Mouse (Mus musculus): Measurements from ENCODE around the gene Spryd3. TPM values are rescaled to one million over a fixed set of nuclear protein-coding genes. Genes with fewer than 3 reads are reported as not detected.
A peak's percentile ranks its signal among the peaks of the same experiment; 100 is the strongest.

Gene Spryd3
- total RNA-seq, 2 experiments from 2014 or later, result 2.5 to 16.0 TPM

DNA sequence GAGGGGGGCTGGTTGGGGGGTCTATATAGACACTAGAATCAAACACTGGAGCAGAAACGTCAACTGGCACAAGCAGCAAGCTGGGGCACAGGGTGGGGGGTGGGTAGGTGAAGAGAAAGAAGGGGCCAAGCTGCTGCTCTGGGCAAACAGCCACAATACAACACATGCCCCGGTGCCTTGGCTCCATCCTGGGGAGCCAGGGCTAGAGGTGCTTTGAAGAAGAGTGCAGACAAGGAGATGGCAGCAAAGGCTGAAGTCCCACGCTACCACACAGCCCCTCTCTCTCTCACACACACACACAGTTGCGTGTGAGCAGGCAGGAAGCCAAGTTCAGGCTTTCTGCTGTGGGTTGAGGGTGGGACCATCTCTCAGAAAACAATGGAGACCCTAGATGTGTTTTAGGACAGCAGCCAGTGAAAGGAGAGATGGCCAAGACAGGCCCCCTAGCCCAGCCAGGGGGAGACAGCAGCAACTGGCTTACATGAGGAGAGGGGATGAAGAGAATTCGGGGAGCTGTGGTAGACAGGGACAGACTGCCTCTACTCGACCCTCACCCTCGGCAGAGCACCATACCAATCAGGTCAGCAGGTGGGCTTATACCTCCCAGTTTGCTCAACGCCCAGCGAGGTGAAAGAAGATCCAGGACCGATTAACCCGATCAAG lies 19.1 kb downstream of the Spryd3 start:
- no peak for ATAC-seq (replicated peaks; ENCODE audit: low FRiP score, poor library complexity, severe bottlenecking)

DNA sequence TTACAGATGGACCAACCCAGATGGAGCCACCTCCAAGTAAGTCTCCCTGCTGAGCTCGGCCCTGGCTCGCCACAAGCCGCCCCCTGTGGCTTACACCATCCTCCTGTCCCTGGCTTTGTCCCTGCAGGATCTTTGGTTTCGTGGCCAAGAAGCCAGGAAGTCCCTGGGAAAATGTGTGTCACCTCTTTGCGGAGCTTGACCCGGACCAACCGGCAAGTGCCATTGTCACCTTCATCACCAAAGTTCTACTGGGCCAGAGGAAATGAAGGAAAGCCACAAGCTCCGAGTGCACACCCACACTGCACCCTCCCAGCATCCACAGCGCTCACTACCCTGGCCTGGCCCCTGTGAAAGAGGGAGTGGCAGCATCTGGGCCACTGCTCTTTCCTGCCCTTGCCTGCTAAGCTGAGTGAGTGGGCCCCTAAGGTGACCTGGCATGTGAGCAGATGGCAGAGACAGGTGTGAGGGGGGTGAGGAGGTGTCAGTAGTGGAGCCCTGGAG lies 20.3 kb downstream of the Spryd3 start:
- ATAC-seq (replicated peaks; ENCODE audit: low FRiP score, poor library complexity, severe bottlenecking), result no peak

DNA sequence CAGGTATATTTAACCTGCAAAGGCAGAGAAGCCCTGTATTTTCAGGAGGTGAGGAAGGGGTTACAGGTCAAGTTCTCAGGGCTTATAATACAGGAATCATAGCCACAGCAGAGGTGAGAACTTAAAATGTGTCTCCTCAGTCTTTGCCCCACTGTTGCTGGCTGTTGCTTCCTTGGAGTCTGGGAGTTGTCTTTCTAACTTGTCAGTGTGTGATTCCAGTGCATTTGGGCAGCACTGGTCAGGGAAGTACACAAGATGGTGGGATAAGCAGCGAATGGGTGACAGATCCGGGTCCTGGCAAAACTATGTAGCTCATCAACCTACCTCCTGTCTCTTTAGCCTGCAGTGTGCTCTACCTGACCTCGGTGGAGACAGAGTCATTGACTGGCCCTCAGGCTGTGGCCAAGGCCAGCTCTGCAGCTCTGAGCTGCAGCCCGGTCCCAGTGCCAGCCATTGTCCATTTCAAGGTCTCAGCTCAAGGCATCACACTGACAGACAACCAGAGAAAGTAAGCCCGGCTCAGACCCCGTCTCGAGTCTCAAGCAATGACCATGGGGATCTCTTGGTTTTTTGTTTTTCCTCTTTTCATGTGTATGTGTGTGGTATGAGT lies 21.3 kb downstream of the Spryd3 start:
- no peak for ATAC-seq (replicated peaks; ENCODE audit: low FRiP score, poor library complexity, severe bottlenecking)

DNA sequence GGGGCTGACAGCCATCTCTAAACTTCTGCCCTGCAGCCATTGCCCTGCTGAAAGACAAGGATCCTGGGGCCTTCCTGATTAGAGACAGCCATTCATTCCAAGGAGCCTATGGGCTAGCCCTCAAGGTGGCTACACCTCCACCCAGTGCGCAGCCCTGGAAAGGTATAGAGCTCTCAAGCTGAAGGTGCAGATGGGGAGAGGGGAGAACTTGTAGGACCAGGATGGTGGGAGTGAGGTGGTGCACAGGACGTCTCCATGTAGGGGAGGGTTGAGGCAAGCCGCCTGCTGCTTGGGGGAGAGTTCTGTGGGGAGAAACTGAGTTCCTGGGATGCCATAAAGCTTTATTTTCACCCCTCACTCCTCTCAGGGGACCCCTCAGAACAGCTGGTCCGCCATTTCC lies 22.4 kb downstream of the Spryd3 start:
- ATAC-seq (replicated peaks; ENCODE audit: low FRiP score, poor library complexity, severe bottlenecking), result no peak

DNA sequence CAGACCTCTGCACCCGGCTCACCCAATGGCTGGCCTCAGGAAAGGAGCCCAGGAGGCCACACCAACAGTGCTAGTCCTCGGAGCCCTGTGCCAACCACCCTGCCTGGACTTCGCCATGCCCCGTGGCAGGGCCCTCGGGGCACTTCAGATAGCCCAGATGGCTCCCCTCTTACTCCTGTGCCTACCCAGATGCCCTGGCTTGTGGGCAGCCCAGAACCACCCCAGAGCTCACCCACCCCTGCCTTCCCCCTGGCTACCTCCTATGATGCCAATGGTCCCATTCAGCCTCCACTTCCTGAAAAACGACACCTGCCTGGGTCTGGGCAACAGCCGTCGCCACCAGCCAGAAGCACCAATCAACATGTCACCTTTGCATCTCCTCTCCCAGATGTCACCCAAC lies 23.2 kb downstream of the Spryd3 start:
- ATAC-seq (replicated peaks; ENCODE audit: low FRiP score, poor library complexity, severe bottlenecking), result no peak

DNA sequence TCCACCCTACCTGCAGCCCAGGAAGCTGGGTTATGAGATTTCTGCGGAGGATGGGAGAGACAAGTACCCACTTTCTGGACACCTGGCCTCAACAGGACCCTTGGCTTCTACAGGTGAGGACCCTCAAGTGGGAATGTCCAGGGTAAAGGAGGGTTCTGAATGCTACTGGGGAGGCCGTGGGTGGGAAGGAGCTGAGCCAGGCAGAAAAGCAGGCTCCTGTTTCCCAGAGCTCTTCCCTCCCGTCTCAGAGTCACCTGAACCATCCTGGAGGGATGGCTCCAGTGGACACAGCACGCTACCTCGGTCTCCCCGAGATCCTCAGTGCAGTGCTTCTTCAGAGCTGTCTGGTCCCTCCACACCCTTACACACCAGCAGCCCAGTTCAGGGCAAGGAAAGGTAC lies 23.9 kb downstream of the Spryd3 start:
- ATAC-seq (replicated peaks; ENCODE audit: low FRiP score, poor library complexity, severe bottlenecking), result no peak

DNA sequence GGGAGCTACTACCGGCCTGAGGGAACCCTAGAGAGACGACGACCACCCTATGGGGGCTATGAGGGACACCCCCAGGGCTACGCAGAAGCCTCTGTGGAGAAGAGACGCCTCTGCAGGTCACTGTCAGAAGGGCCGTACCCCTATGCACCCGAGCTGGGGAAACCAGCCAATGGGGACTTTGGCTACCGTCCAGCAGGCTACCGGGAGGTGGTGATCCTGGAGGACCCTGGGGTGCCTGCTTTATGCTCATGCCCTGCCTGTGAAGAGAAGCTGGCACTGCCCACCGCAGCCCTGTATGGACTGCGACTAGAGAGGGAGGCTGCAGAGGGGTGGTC lies 24.6 kb downstream of the Spryd3 start:
- no peak for ATAC-seq (replicated peaks; ENCODE audit: low FRiP score, poor library complexity, severe bottlenecking)

DNA sequence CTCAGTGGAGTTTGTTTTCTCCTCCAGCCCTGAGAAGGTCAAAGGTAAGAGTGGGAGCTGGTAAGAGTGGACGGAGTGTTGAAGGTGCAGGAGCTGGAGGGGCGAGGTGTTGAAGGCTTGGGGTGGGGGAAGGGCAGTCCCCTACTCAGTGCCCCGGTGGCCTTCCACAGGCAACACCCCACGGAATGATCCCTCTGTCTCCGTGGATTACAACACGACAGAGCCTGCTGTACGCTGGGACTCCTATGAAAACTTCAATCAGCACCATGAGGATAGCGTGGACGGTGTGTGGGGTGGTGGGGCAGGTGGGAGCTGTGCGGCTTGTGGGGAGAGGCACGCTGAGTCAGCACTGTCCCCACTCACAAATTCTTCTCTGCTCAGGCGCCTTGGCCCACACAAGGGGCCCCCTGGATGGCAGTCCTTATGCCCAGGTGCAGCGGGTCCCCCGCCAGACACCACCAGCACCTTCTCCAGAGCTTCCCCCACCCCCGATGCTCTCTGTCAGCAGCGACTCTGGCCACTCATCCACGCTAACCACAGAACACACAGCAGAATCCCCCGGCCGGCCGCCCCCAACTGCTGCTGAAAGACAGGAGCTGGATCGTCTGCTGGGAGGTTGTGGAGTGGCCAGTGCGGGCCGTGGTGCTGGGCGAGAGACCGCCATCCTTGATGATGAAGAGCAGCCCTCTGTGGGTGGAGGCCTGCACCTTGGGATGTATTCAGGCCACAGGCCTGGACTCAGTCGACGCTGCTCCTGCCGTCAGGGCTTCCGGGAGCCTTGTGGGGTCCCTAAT lies 25.1 kb downstream of the Spryd3 start:
- ATAC-seq (replicated peaks; ENCODE audit: low FRiP score, poor library complexity, severe bottlenecking), result no peak

DNA sequence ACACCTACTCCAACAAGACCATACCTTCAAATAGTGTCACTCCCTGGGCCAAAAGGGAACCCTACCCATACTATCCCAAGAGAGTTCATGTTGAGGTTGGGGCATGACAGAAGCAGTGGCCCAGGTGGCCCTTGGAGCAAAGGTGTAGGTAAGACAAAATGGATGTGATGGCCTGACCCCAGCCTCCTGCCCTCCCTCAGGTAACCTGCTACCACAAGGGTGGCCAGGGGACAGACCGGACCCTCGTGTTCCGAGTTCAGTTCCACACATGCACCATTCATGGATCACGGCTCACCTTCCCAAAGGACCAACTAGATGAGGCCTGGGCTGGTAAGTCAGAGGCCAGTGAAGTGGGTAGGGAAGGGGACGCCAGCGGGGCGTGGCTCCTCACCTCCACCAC lies 25.8 kb downstream of the Spryd3 start:
- no peak for ATAC-seq (replicated peaks; ENCODE audit: low FRiP score, poor library complexity, severe bottlenecking)

DNA sequence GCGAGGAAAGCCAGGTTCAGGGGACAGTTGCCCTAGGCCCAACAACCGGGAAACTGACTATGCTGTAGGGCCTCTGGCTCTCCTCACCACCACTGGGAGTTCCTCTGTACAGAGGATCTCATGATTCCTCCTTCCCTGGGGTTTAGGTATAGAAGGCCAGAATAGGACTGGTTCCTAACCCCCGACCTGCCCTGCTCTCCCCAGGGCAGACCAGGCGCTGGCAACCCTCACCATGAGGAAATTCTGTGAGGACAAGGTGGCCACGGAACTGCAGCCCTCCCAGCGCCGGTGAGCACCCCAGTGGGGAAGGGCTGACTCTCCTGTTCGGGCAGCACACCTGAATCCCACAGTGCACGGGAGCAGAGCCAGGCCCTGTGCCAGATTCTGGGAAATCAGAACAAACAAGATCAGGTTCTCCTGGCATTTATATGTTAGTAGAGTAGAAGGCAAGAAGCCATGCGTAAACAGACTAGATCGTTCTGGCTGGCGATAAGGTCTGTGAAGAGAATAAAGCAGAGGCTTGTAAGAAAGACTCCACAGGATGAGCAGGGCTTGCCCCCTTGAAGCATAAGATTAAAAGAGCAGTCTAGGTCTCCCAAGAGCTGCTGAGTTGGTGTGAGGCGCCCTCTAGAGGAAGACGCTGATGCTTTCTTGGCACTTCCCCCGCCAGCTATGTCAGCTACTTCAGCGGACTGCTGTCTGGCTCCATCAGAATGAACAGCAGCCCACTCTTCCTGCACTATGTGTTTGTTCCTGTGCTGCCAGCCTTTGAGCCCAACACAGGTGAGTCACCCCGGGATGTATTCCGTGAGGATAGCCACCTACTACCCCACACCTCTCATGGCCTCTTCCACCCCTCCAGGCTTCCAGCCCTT lies 27.1 kb downstream of the Spryd3 start:
- no peak for ATAC-seq (replicated peaks; ENCODE audit: low FRiP score, poor library complexity, severe bottlenecking)

DNA sequence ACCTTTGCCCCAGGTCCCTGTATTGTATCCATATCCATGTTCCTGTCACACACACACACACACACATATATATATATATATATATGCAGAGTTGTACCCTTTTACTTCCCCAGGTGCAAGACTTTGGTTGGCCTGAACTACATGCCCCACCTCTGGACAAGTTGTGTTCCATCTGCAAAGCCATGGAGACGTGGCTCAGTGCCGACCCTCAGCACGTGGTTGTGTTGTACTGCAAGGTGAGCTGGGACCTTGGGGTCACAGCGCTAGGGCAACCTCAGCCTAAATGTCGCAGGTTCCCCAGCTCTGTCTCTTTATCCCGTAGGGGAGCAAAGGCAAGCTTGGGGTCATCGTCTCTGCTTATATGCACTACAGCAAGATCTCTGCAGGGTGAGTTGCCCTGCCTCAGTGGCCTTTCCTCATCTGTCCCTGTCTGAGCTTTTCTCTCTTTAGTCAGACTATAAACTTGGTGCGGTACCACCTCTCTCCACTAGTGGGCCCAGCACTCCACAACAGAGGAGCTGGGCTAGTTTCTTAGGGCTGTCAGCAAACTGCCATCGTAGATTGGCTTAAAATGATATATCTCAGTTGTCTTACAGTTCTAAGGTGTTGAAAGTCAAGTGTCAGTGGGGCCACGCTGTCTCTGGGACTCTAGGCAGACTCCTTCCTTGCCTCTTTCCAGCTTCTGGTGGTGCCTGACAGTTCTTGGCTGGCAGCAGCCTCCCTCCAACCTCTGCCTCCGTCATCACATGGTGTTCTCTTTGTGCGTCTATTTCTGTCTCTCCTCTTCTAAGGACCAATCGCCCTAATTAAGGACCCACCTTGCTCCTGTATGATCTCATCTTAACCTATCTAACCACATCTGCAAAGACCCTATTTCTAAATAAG lies 28.1 kb downstream of the Spryd3 start:
- ATAC-seq (replicated peaks; ENCODE audit: low FRiP score, poor library complexity, severe bottlenecking), result peak; percentile 68

DNA sequence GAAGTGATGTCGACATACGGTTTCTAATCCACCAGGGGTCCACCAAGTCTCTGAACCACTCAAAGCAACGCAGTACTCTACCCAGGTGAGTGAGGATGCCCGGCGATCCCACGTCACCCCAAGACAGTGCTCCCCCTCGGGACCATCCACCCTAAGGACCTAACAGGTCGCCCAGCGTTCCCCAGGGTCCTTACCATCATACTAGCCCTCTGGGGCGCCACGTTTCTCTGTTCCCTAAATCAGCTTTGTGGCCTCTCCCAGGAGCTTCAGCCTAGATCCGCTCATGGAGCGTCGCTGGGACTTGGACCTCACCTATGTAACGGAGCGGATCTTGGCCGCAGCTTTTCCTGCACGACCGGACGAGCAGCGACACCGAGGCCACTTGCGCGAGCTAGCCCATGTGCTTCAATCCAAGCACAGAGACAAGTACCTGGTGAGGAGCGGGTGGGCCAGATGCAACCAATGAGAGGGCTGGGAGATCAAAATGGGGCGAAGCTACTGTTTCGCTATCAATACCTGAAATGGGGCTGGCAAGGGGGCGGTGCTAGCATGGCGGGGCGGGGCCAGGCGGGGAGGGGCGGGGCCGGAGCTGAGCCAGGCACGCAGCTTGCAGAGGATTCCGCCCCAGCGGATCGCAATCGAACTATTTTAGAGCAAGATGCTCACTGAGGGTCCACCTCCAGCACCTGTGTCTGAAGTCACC lies 29.1 kb downstream of the Spryd3 start:
- ATAC-seq (replicated peaks; ENCODE audit: low FRiP score, poor library complexity, severe bottlenecking), result no peak

DNA sequence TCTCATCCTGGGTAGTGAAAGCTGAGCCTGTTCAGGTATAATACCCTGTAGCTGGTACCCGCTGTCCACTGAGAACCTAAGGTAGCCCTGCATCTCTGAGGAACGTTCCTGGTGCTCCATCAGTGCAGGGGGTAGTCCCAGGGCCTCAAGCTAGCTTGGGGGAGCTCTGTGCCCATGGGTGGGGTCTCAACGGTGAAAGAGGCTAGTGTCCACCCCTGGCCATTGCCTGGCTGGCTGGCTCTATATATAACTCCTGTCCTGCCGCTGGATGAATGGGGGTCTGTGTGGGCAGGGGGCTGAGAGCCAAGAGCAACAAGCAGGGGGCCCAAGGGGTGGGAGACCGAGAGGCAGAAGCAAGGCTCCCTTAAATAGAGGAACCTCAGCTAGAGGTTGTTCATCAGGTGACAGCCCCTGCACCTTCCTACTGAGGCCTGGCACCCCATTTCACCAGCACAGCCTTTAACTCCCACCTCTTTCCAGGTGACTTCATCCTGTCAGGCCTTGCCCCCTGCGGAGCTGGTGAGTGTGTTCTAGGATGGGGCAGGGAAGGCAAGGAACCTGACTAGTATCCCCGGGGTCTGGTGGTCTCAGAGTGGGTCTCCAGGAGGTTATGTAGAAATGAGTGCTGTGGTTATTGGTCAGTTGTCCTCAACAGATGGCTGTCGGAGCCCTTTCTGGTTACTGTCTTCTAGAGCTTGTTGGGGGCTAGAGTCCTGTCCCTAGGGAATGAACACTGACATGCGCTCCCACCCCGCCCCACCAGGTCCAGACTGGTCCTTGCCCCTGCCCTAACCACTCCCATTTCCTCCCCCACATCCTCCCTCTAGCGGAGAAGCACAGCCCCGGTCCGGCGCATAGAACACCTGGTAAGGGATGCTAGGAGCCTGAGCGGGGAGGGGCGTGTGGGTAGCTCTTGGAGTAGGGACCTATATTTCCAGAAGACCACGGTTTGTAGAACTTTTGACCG lies 30.0 kb downstream of the Spryd3 start:
- no peak for ATAC-seq (replicated peaks; ENCODE audit: low FRiP score, poor library complexity, severe bottlenecking)

DNA sequence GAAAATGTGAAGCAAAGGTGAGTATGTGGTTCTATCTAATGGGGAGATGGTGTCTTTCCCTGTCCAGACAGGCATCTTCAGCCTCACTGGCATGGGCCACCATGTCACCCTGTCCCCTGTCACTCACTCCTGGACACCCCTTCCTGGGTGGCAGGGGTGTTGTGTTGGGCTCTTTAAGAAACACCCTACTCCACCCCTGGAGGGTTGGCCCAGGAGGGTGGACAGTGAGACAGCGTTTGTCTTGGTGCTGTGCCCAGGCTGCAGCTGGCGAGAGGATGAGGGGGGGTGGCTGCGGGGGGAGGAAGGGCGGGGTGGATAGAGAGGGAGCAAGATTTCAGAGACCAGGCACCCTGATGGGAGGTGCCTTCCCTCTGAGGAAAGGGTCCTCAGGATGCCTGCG lies 30.7 kb downstream of the Spryd3 start:
- no peak for ATAC-seq (replicated peaks; ENCODE audit: low FRiP score, poor library complexity, severe bottlenecking)

DNA sequence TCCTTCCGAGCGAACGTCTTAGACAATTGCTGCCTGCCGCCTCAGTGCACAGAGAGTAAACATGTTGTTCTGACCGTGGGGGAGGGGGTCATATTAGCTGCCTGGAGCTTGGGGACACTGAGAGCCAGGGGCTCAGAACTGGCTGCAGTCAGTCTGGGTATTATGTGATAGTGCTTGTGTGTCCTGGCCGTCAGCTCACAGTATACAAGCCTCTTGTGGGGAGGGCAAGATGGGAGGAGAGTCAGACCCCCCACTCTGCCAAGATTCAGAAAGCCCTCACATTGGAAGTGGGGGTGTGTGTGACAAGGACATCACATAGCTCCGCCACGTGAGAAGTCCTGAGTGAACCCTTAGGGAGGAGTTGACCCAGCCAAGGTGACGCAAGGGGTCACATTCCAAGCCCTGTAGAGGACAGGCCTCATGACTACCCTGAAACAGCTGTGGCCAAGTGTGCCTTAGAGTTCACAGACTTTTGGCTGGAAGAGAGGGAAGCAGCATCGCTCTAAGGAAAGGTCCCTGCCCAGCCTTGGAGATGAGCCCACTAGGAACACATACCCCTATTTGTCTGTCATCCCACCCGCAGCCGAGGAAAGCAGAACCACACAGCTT lies 32.0 kb downstream of the Spryd3 start:
- no peak for ATAC-seq (replicated peaks; ENCODE audit: low FRiP score, poor library complexity, severe bottlenecking)

DNA sequence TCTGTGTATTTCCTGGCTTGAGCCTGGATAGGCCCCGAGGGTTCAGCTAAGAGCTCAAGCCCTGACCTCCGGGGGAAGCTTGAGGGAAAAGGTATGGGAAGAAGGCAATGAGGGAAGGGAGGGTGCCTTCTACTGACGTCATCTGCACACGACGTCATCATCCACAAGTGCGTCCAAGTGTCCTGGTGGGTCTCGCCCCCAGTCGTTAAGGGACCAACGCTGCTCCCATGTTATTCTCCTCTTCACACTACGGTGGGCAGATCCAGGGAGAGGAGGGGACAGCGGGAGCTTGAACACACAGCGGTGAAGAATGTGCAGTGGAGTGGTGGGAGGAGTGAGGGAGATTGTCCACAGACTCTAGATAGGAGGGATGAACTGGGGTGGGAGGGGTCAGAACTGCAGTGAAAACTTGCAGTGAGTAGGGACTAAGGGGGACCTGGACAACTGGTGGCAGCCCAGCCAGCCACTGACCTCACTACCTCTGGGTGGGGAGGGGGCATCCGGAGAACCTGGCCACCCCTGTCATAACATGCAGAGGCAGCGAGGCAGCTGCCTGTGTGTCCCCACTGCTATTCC lies 32.6 kb downstream of the Spryd3 start:
- no peak for ATAC-seq (replicated peaks; ENCODE audit: low FRiP score, poor library complexity, severe bottlenecking)
